Mouse (Mus musculus) heart, embryonic 16.5 days (tissue): ENCODE measurements around the gene Traf3. TPM values are rescaled to one million over a fixed set of nuclear protein-coding genes. Genes with fewer than 3 reads are reported as not detected.

Source experiments
- ATAC-seq: fragments of 200-750 bp; cut with Nextera tagmentation; replicated peaks from 2 replicates; pipeline ENCODE4 v1.8.0; 2017; ENCODE audit warnings: moderate number of reproducible peaks; ENCODE audit not compliant: insufficient read depth, low FRiP score; ENCODE audit errors: extremely low read depth
- H3K27ac ChIP-seq: fragments of 300-500 bp; sonication (generic); 2 replicates; pipeline ENCODE4 v1.5.1; 2014; ENCODE audit warnings: mild to moderate bottlenecking, low read length, control low read depth, moderate library complexity
- H3K27me3 ChIP-seq: fragments of 300-500 bp; sonication (generic); 2 replicates; pipeline ENCODE4 v1.6.1; 2014; ENCODE audit warnings: low read length, mixed read lengths; ENCODE audit not compliant: control insufficient read depth, insufficient read depth
- H3K36me3 ChIP-seq: fragments of 300-500 bp; sonication (generic); 2 replicates; pipeline ENCODE4 v1.6.1; 2014; ENCODE audit not compliant: control insufficient read depth, insufficient read depth
- H3K4me1 ChIP-seq: fragments of 300-500 bp; sonication (generic); 2 replicates; pipeline ENCODE4 v1.6.1; 2014; ENCODE audit warnings: low read length, mixed read lengths; ENCODE audit not compliant: control insufficient read depth, insufficient read depth
- H3K4me2 ChIP-seq: fragments of 300-500 bp; sonication (generic); 2 replicates; pipeline ENCODE4 v1.6.1; 2014; ENCODE audit warnings: low read depth, mild to moderate bottlenecking, control low read depth, low read length
- H3K4me3 ChIP-seq: fragments of 300-500 bp; sonication (generic); 2 replicates; pipeline ENCODE4 v1.5.1; 2014; ENCODE audit warnings: mild to moderate bottlenecking, control low read depth, low read length
- H3K9ac ChIP-seq: fragments of 300-500 bp; sonication (generic); 2 replicates; pipeline ENCODE4 v1.6.1; 2014; ENCODE audit warnings: low read length, control low read depth
- H3K9me3 ChIP-seq: fragments of 300-500 bp; sonication (generic); replicated peaks from 2 replicates; pipeline ENCODE4 v1.6.1; 2016; ENCODE audit warnings: low read length; ENCODE audit not compliant: control insufficient read depth
- WGBS: fragments of 180-500 bp; shearing (Covaris S2); extraction: QIAGEN DNeasy Blood & Tissue Kit; methylation state at CpG from one replicate; pipeline ENCODE4 v1.1.7; 2014; 5-methylcytosine and 5-hydroxymethylcytosine counted together
- polyA plus RNA-seq: library from polyadenylated mRNA; unstranded; fragments of >200 nt; fragmentation: Nextera tagmentation; extraction: Ambion mirVana; gene quantifications from 2 replicates; pipeline ENCODE4 v1.2.1, GENCODE M21; 2015

Traf3 gene
- polyA plus RNA-seq: 6.0 and 6.5 TPM in 2 replicates

GRCm38 (mm10) chr12:111165831-111166591 is at the start of gene Traf3:
Gene Traf3, plus strand, starts transcription at chr12:111166370.
- WGBS: 8% methylated on average over 52 of the region's 105 CpGs
- Histone ChIP-seq H3K27ac (peak within 1 kb of the TSS; percentile 83), H3K9ac (peak within 1 kb of the TSS; percentile 90), H3K4me2 (peak within 1 kb of the TSS; percentile 90), H3K36me3 (no peaks in the 10 kb centered on the region), H3K27me3 (no peaks in the 10 kb centered on the region), H3K4me3 (peak within 1 kb of the TSS; percentile 92), H3K9me3 (no peaks in the 10 kb centered on the region), H3K4me1 (peaks cover 31% of the 10 kb centered on the region)
- ATAC-seq: peak; percentile 61

DNA sequence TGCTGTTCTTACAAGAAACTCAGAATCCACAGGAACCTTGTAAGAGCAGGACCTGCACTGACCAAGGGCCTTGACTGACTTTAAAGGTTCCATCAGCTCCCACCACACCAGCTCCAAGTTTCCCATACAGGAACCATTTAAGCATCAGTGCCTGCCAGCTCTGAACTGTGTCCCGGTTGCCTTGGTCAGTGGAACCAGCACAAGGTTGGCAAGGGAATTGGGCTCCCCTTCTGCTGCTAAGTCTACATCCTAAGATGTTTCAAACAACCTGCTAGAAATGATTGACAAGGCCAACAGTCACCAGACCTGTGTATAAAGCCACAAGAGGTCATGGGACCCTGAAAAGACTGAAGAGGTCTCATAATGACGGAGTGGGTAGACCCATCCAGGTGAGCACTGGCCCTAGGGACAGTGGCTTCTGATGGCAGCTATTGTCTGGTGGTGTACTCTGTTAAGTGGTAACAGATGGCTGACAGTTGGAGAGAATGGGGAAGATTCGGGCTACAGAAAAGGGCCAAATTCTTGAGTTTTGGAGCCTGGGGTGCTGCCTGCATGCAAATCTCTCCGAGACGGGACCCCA is 46.6 kb upstream of the Traf3 start:
- no peak overlapping the region for H3K9ac ChIP-seq
- no peak overlapping the region for H3K4me2 ChIP-seq
- no peaks in the 10 kb centered on the region for H3K27me3 ChIP-seq
- H3K9me3 ChIP-seq: 0 out of 2 replicates have a peak, but pooled peaks cover 3% of the 10 kb centered on the region
- 97% methylated on average over 5 of the region's 5 CpGs for WGBS
- ATAC-seq: no peak
- no peak overlapping the region for H3K27ac ChIP-seq
- no peaks in the 10 kb centered on the region for H3K4me1 ChIP-seq
- H3K4me3 ChIP-seq: no peak overlapping the region
- peaks cover 20% of the 10 kb centered on the region for H3K36me3 ChIP-seq

DNA sequence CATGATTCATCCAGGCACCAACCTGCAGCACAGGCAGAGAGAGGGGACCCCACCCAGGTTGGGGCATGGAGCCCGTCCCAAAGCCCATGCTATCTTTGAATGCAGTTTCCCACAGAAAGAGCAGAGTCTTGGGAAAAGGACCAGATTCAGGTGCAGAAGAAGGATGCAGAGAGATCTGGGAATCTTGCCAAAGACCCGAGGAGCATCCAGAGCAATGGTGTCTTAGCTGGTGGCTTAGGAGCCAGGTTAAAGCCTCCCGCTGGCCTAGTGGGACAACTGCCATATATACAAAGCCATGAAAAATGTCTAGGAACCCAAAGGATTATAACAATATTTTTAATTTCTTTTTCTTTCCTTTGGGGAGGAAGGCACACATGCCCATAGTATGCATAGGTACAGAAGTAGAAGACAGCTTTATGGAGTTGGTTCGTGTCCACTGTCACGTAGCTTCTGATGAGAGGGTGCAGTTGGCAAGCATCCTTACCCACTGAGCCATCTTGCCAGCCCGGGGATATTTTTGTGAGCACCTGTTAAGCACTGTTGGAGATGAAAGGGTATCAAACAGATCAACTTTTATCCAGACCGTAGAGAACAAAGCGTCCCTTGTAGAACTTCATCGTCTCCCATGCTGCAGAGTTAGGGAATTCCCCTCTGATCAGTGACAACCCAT is 45.1 kb upstream of the Traf3 start:
- whole genome bisulfite sequencing: 89% methylated on average over 9 of the region's 9 CpGs
- H3K4me3 ChIP-seq: no peak overlapping the region
- no peak overlapping the region for H3K27ac ChIP-seq
- no peak for ATAC-seq
- no peaks in the 10 kb centered on the region for H3K27me3 ChIP-seq
- H3K9me3 ChIP-seq: 0 out of 2 replicates have a peak, but pooled peaks cover 3% of the 10 kb centered on the region
- H3K4me2 ChIP-seq: no peak overlapping the region
- no peaks in the 10 kb centered on the region for H3K4me1 ChIP-seq
- H3K9ac ChIP-seq: no peak overlapping the region
- peaks cover 17% of the 10 kb centered on the region for H3K36me3 ChIP-seq

DNA sequence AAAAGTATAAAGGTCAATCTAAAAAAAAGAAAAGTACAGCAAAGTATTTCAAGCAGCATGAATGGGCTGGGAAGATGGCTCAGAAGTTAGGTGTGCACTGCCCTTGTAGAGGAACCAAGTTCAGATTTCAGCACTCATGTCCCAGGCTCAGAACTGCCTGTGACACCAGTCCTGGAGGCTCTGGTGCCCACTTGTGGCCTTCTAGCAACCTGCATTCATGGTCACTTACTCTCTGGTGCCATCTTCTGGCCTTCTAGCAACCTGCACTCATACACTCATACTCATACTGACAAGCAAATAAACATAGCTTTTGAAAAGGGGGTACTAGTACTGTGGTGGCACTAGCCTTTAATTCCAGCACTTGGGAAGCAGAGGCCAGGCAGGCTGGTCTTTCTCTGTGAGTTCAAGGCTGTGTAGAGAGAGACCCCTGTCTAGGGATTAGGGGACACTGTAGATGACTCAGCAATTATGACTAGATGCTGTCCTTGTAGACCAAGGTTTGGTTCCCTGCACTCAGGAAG is 43.8 kb upstream of the Traf3 start:
- no peak for ATAC-seq

GRCm38 (mm10) chr12:111124601-111125260 is 41.4 kb upstream of the Traf3 start:
- no peaks in the 10 kb centered on the region for H3K4me1 ChIP-seq
- no peak overlapping the region for H3K27ac ChIP-seq
- WGBS: 76% methylated on average over 14 of the region's 14 CpGs
- no peaks in the 10 kb centered on the region for H3K36me3 ChIP-seq
- H3K9ac ChIP-seq: no peak overlapping the region
- H3K4me3 ChIP-seq: no peak overlapping the region
- H3K9me3 ChIP-seq: 0 out of 2 replicates have a peak, but pooled peaks cover 3% of the 10 kb centered on the region
- no peak for ATAC-seq
- no peak overlapping the region for H3K4me2 ChIP-seq
- H3K27me3 ChIP-seq: no peaks in the 10 kb centered on the region

More for the DNA sequence above, 43.8 kb upstream of the Traf3 start:
- H3K27me3 ChIP-seq: no peaks in the 10 kb centered on the region
- H3K4me2 ChIP-seq: no peak overlapping the region
- no peak overlapping the region for H3K4me3 ChIP-seq
- peaks cover 5% of the 10 kb centered on the region for H3K36me3 ChIP-seq
- no peak overlapping the region for H3K9ac ChIP-seq
- H3K27ac ChIP-seq: no peak overlapping the region
- H3K4me1 ChIP-seq: no peaks in the 10 kb centered on the region
- 0 out of 2 replicates have a peak, but pooled peaks cover 3% of the 10 kb centered on the region for H3K9me3 ChIP-seq

DNA sequence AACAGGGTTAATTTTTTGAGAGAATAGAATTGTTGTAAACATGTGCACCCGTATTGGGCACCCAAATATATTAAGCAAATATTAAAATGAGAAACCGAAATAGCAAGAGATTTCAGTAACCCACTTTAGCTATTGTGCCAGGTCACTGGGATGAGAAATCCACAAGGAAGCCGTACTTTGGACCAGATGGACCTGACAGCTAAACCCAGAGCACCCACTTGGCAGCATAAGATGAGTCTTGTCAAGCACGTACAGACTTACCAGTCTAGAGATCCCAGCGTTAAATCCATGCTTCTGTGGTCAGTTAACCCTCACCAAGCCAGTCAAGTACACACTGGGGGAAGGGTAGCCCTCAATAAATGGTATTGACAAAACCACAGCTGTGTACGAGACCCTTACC is 40.5 kb upstream of the Traf3 start:
- no peak for ATAC-seq
- Histone ChIP-seq H3K27me3 (no peaks in the 10 kb centered on the region), H3K36me3 (no peaks in the 10 kb centered on the region), H3K9ac (no peak overlapping the region), H3K4me1 (no peaks in the 10 kb centered on the region), H3K9me3 (peaks cover 3% of the 10 kb centered on the region; the same call in 1 of the 2 replicates), H3K4me2 (no peak overlapping the region), H3K4me3 (no peak overlapping the region), H3K27ac (no peak overlapping the region)
- WGBS: 72% methylated on average over 6 of the region's 6 CpGs

DNA sequence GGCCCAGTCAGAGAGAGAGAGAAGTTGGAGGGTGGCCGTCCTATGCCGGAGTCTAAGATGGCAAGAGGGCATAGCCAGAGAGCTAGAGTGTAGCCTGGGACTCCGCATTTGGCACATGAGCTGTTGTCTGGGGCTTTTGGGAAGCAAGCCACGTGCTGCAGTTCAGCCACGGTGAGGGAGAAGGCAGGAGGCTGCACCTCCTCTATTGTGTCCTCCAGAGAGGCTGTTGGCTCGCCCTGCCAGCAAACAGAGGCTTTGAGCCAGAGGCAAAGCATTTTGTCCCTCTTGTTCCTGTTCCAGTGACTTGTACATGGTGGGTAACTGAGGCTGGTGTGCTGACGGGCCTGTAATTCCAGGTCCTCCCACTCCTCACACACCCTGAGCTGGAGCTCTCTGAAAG is 32.0 kb upstream of the Traf3 start:
- Histone ChIP-seq H3K4me2 (no peak overlapping the region), H3K9me3 (peaks cover 4% of the 10 kb centered on the region), H3K4me3 (no peak overlapping the region), H3K27ac (no peak overlapping the region), H3K4me1 (peaks cover 9% of the 10 kb centered on the region; the same call in 1 of the 2 replicates), H3K9ac (no peak overlapping the region), H3K27me3 (no peaks in the 10 kb centered on the region), H3K36me3 (no peaks in the 10 kb centered on the region)
- ATAC-seq: no peak
- 80% methylated on average over 7 of the region's 7 CpGs for WGBS

GRCm38 (mm10) chr12:111134791-111135733 is 31.1 kb upstream of the Traf3 start:
- WGBS: 51% methylated on average over 19 of the region's 19 CpGs
- H3K9me3 ChIP-seq: peaks cover 4% of the 10 kb centered on the region
- H3K4me3 ChIP-seq: no peak overlapping the region
- no peak overlapping the region for H3K4me2 ChIP-seq
- H3K4me1 ChIP-seq: peaks cover 9% of the 10 kb centered on the region; the same call in 1 of the 2 replicates
- no peak overlapping the region for H3K9ac ChIP-seq
- H3K36me3 ChIP-seq: no peaks in the 10 kb centered on the region
- no peak overlapping the region for H3K27ac ChIP-seq
- no peaks in the 10 kb centered on the region for H3K27me3 ChIP-seq
- ATAC-seq: peak; percentile 67; the same call in 1 of the 2 replicates
